Comparison of ENCODE assay signal across 18 mouse cellular contexts in the genomic region with DNA sequence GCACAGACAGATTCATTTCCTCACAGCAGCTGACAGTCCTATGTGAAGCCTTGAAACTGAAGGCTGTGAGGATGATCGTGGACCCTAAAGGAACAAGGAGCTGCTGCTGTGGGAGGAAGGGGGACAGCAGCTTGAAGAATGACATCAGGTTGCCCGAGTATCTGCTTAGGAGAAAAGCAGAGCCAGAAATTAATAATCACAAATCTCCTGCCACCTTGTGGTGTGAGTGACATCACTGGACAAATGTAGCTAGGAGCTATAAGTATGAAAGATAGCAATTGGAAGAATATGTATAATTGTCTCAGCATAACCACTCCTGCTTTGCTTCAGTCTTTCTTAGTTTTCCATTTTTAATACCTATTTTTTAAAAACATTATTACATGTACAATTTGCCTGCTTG.
DNase-seq lines count a peak whose midpoint lies in the region; ATAC-seq and TF ChIP-seq lines count a peak whose summit lies in the region.
"Had no signal": no experiment of that assay in that cellular context is flagged by ENCODE, and none has a peak within 500 bp of the region (broad histone marks: within the 10 kb centered on the region; RNA-seq: fewer than 3 reads in every experiment).

No protein-coding gene starts in this region.

- no peak overlapping the region for H3K4me3 ChIP-seq in heart, postnatal 0 days (ENCODE audit: low read depth, low read length)
- H3K4me3 ChIP-seq in midbrain, embryonic 15.5 days, result no peak overlapping the region
- no peak overlapping the region for H3K4me3 ChIP-seq in midbrain, embryonic 13.5 days (replicated peaks)
- H3K4me3 ChIP-seq in heart, embryonic 10.5 days, result no peak overlapping the region
- H3K4me3 ChIP-seq: heart, embryonic 12.5 days; liver, embryonic 13.5 days; midbrain, embryonic 12.5 days; neural tube, embryonic 12.5 days had no signal

- 0 out of 2 replicates have a peak, but pooled peaks have one; percentile 16 for TF ChIP-seq CTCF in heart, postnatal 0 days (IDR thresholded peaks at IDR 0.05; ENCODE audit: low read depth)

- no peaks in the 10 kb centered on the region for H3K36me3 ChIP-seq in heart, postnatal 0 days (replicated peaks; ENCODE audit: control insufficient read depth, insufficient read depth, low read length)
- H3K36me3 ChIP-seq in midbrain, embryonic 15.5 days (replicated peaks), result no peaks in the 10 kb centered on the region
- H3K36me3 ChIP-seq in midbrain, embryonic 13.5 days, result no peaks in the 10 kb centered on the region
- no peaks in the 10 kb centered on the region for H3K36me3 ChIP-seq in heart, embryonic 10.5 days
- H3K36me3 ChIP-seq: G1E; heart, embryonic 12.5 days; liver, embryonic 13.5 days; midbrain, embryonic 12.5 days; neural tube, embryonic 12.5 days had no signal

- H3K27me3 ChIP-seq in heart, postnatal 0 days (ENCODE audit: control insufficient read depth, insufficient read depth, low read length), result no peaks in the 10 kb centered on the region
- no peaks in the 10 kb centered on the region for H3K27me3 ChIP-seq in midbrain, embryonic 15.5 days (replicated peaks)
- H3K27me3 ChIP-seq in midbrain, embryonic 13.5 days, result no peaks in the 10 kb centered on the region
- no peaks in the 10 kb centered on the region for H3K27me3 ChIP-seq in heart, embryonic 10.5 days (ENCODE audit: insufficient read depth, poor library complexity, severe bottlenecking)
- H3K27me3 ChIP-seq: heart, embryonic 12.5 days; liver, embryonic 13.5 days; midbrain, embryonic 12.5 days; neural tube, embryonic 12.5 days had no signal

- ATAC-seq in cerebellum, adult (ENCODE audit: insufficient number of reproducible peaks, low FRiP score, low TSS enrichment), result peak; percentile 61; the same call in 1 of the 2 replicates
- ATAC-seq in heart, postnatal 0 days (ENCODE audit: insufficient read depth, low read depth), result no peak
- peak; percentile 48; the same call in 1 of the 2 replicates for ATAC-seq in midbrain, embryonic 15.5 days (replicated peaks)
- ATAC-seq in midbrain, embryonic 13.5 days, result no peak
- ATAC-seq: activated CD4-positive, CD25-positive, alpha-beta regulatory T cell, adult 4 months; intestine, postnatal 0 days had no signal

- H3K9ac ChIP-seq in heart, postnatal 0 days (replicated peaks; ENCODE audit: low read depth, low read length), result no peak overlapping the region
- no peak overlapping the region for H3K9ac ChIP-seq in midbrain, embryonic 15.5 days
- no peak overlapping the region for H3K9ac ChIP-seq in midbrain, embryonic 13.5 days (replicated peaks)
- H3K9ac ChIP-seq: heart, embryonic 12.5 days; liver, embryonic 13.5 days; midbrain, embryonic 12.5 days; neural tube, embryonic 12.5 days had no signal

- H3K4me1 ChIP-seq in heart, postnatal 0 days (ENCODE audit: control insufficient read depth, insufficient read depth), result no peaks in the 10 kb centered on the region
- H3K4me1 ChIP-seq in midbrain, embryonic 15.5 days, result 0 out of 2 replicates have a peak, but pooled peaks cover 3% of the 10 kb centered on the region
- no peaks in the 10 kb centered on the region for H3K4me1 ChIP-seq in midbrain, embryonic 13.5 days (replicated peaks)
- H3K4me1 ChIP-seq in heart, embryonic 10.5 days, result no peaks in the 10 kb centered on the region
- H3K4me1 ChIP-seq: heart, embryonic 12.5 days; liver, embryonic 13.5 days; midbrain, embryonic 12.5 days; neural tube, embryonic 12.5 days had no signal

- no peaks in the 10 kb centered on the region for H3K9me3 ChIP-seq in heart, postnatal 0 days (replicated peaks; ENCODE audit: control insufficient read depth, low read length)
- no peaks in the 10 kb centered on the region for H3K9me3 ChIP-seq in midbrain, embryonic 15.5 days
- H3K9me3 ChIP-seq in midbrain, embryonic 13.5 days, result no peaks in the 10 kb centered on the region
- H3K9me3 ChIP-seq in heart, embryonic 10.5 days, result no peaks in the 10 kb centered on the region
- H3K9me3 ChIP-seq: G1E; heart, embryonic 12.5 days; liver, embryonic 13.5 days; midbrain, embryonic 12.5 days; neural tube, embryonic 12.5 days had no signal

- no peak for DNase-seq in cerebellum, postnatal 4 days (ENCODE audit: low spot score in 2 of 2)
- no peak for DNase-seq in heart, postnatal 0 days (ENCODE audit: low spot score)
- no peak for DNase-seq in heart, adult 8-10 months (ENCODE audit: low spot score)
- DNase-seq in layer of hippocampus, postnatal 14 days (ENCODE audit: low spot score in 2 of 2), result peak; percentile 17 to 28
- no peak for DNase-seq in heart, embryonic 10.5 days (ENCODE audit: low spot score)
- DNase-seq: gastrocnemius, postnatal 14 days; kidney, postnatal 25 days; liver, embryonic 13.5 days; lung, postnatal 14 days had no signal

- TF ChIP-seq EP300 in heart, postnatal 0 days (IDR thresholded peaks at IDR 0.05; ENCODE audit: low read depth), result no peak

- no peak overlapping the region for H3K27ac ChIP-seq in heart, postnatal 0 days (ENCODE audit: low read depth)
- H3K27ac ChIP-seq in midbrain, embryonic 15.5 days, result no peak overlapping the region
- no peak overlapping the region for H3K27ac ChIP-seq in midbrain, embryonic 13.5 days
- no peak overlapping the region for H3K27ac ChIP-seq in heart, embryonic 10.5 days
- H3K27ac ChIP-seq: liver, embryonic 13.5 days; midbrain, embryonic 12.5 days; neural tube, embryonic 12.5 days had no signal

- no peak overlapping the region for H3K4me2 ChIP-seq in heart, postnatal 0 days (ENCODE audit: low read depth, low read length)
- no peak overlapping the region for H3K4me2 ChIP-seq in midbrain, embryonic 15.5 days
- H3K4me2 ChIP-seq in midbrain, embryonic 13.5 days (replicated peaks), result no peak overlapping the region
- H3K4me2 ChIP-seq: heart, embryonic 12.5 days; liver, embryonic 13.5 days; midbrain, embryonic 12.5 days; neural tube, embryonic 12.5 days had no signal

- 23% methylated on average over 2 of the region's 2 CpGs for WGBS in heart, postnatal 0 days
- WGBS in midbrain, embryonic 15.5 days, result 39% methylated on average over 2 of the region's 2 CpGs
- WGBS in midbrain, embryonic 13.5 days, result 47% methylated on average over 2 of the region's 2 CpGs
- 55% methylated on average over 2 of the region's 2 CpGs for WGBS in heart, embryonic 10.5 days

Comparison
In these comparisons a context has a peak if more than half of its experiments do, and no peak if none do; other contexts are left out.
1. ATAC-seq: peak in cerebellum, adult (single experiment) and midbrain, embryonic 15.5 days (single experiment); none in heart, postnatal 0 days (single experiment) and midbrain, embryonic 13.5 days (single experiment).
2. DNase-seq: peak in layer of hippocampus, postnatal 14 days (2 of 2); none in cerebellum, postnatal 4 days (0 of 2), heart, postnatal 0 days (single experiment), heart, adult 8-10 months (single experiment) and heart, embryonic 10.5 days (single experiment).